Mouse (Mus musculus): Measurements from ENCODE around the gene Rrp9. TPM values are rescaled to one million over a fixed set of nuclear protein-coding genes. Genes with fewer than 3 reads are reported as not detected.
A peak's percentile ranks its signal among the peaks of the same experiment; 100 is the strongest.

Gene Rrp9
- polyA plus RNA-seq, 1 experiment from 2014 or later = 36.2 TPM

DNA sequence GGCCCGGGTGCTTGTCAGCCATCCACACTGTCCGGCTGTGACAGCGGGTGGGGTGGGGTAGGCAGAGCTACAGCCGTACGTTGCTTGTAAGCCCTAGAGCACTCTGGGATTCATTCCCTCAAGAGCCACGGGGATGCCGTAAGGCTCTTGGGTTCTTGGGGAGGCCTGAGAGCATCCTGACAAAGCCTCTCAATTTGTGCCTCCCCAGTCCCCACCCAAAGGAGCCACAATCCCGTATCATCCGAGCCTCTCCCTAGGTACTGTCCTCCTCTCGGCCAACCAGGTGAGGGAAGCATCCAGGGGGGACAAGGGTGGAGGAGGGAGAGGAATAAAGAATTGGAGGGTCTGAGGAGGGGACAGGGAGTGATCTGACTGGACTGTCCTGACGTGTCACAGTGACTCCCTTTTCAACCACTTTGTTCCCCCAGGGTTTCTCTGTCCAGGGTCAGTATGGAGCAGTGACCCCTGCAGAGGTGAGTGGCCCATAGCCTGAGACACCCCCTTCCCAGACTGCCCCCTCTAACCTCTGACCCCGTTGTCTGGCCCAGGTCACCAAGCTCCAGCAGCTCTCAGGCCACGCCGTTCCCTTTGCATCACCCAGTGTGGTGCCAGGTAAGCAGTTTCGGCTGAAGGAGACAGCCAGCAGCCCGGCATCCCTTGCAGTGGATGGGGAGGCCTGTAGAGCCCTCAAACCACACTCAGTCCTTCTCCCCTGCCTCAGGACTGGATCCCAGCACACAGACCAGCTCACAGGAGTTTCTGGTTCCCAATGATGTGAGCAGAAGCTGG, 13.9 kb upstream of the Rrp9 start:
- no peak for ATAC-seq (ENCODE audit: low read depth)
- Histone ChIP-seq H3K4me1 (ENCODE audit: control insufficient read depth, insufficient read depth, low read length) (peaks cover 36% of the 10 kb centered on the region), H3K27me3 (ENCODE audit: control insufficient read depth, insufficient read depth, low read length) (no peaks in the 10 kb centered on the region), H3K27ac (ENCODE audit: low read depth, low read length) (no peak overlapping the region), H3K4me3 (ENCODE audit: low read depth, low read length) (no peak overlapping the region), H3K9ac (replicated peaks; ENCODE audit: low read depth, low read length) (no peak overlapping the region), H3K9me3 (ENCODE audit: control insufficient read depth, low read length) (no peaks in the 10 kb centered on the region), H3K36me3 (ENCODE audit: control insufficient read depth, insufficient read depth, low read length) (peaks cover 41% of the 10 kb centered on the region), H3K4me2 (ENCODE audit: low read depth, low read length) (no peak overlapping the region)
- WGBS = 87% methylated on average over 16 of the region's 16 CpGs

- Histone ChIP-seq H3K27ac (ENCODE audit: low read depth, low read length) (no peak overlapping the region), H3K4me2 (ENCODE audit: low read depth, low read length) (no peak overlapping the region), H3K4me1 (ENCODE audit: control insufficient read depth, insufficient read depth, low read length) (peaks cover 30% of the 10 kb centered on the region), H3K36me3 (ENCODE audit: control insufficient read depth, insufficient read depth, low read length) (peaks cover 41% of the 10 kb centered on the region), H3K27me3 (ENCODE audit: control insufficient read depth, insufficient read depth, low read length) (no peaks in the 10 kb centered on the region), H3K9me3 (ENCODE audit: control insufficient read depth, low read length) (no peaks in the 10 kb centered on the region), H3K4me3 (ENCODE audit: low read depth, low read length) (no peak overlapping the region), H3K9ac (replicated peaks; ENCODE audit: low read depth, low read length) (no peak overlapping the region)
- 93% methylated on average over 12 of the region's 12 CpGs for WGBS
- ATAC-seq (ENCODE audit: low read depth) = no peak
Measured at GRCm38 (mm10) chr9:106462430-106462800, 13.3 kb upstream of the Rrp9 start.

GRCm38 (mm10) chr9:106463122-106464063, 12.4 kb upstream of the Rrp9 start:
- Histone ChIP-seq H3K36me3 (ENCODE audit: control insufficient read depth, insufficient read depth, low read length) (peaks cover 40% of the 10 kb centered on the region), H3K9me3 (ENCODE audit: control insufficient read depth, low read length) (no peaks in the 10 kb centered on the region), H3K4me3 (ENCODE audit: low read depth, low read length) (no peak overlapping the region), H3K9ac (replicated peaks; ENCODE audit: low read depth, low read length) (no peak overlapping the region), H3K27me3 (ENCODE audit: control insufficient read depth, insufficient read depth, low read length) (no peaks in the 10 kb centered on the region), H3K27ac (ENCODE audit: low read depth, low read length) (no peak overlapping the region), H3K4me2 (ENCODE audit: low read depth, low read length) (no peak overlapping the region), H3K4me1 (ENCODE audit: control insufficient read depth, insufficient read depth, low read length) (peaks cover 24% of the 10 kb centered on the region)
- ATAC-seq (ENCODE audit: low read depth) = no peak
- 78% methylated on average over 21 of the region's 21 CpGs for WGBS

GRCm38 (mm10) chr9:106464751-106465541, 10.8 kb upstream of the Rrp9 start:
- Histone ChIP-seq H3K36me3 (ENCODE audit: control insufficient read depth, insufficient read depth, low read length) (peaks cover 37% of the 10 kb centered on the region), H3K4me3 (ENCODE audit: low read depth, low read length) (peak overlapping the region; percentile 50), H3K9ac (replicated peaks; ENCODE audit: low read depth, low read length) (peak overlapping the region; percentile 77), H3K9me3 (ENCODE audit: control insufficient read depth, low read length) (no peaks in the 10 kb centered on the region), H3K4me2 (ENCODE audit: low read depth, low read length) (peak overlapping the region; percentile 97), H3K27me3 (ENCODE audit: control insufficient read depth, insufficient read depth, low read length) (no peaks in the 10 kb centered on the region), H3K27ac (ENCODE audit: low read depth, low read length) (peak overlapping the region; percentile 89), H3K4me1 (ENCODE audit: control insufficient read depth, insufficient read depth, low read length) (peaks cover 18% of the 10 kb centered on the region)
- under 1% methylated on average over 89 of the region's 99 CpGs for WGBS
- ATAC-seq (ENCODE audit: low read depth) = peak; percentile 76

DNA sequence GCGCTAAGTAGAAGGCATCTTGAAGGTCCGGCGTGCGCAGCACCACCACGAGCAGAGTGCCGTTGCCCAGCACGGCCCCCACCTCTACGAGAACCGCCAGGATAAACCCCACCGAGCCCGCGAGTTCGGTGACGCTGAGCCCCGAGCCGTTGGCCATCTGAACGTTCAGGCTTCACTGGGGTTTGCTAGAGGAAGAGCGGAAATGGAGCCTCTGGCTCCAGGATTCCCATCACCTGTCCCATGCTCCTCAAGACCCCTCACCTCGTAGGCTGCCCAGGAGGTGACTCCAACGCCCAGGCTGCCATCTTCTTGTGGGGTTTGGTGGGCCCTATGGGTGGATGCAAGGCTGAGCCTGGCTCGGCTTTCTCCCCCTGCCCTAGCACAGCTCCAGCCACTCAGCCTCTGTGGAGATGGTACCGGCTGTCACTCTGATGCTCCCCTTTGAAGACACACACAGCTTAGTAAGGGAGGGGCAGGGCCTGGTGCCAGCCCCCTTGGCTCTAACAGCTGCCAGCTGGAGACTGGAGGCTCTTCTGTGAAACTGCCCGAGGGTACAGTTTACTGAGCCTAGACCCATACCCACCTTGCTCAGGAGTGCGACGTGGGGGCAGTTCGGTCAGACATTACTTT, 10.1 kb upstream of the Rrp9 start, which contains the start of gene Gpr62:
Gene Gpr62 (minus strand): TSS at position 368 of the 630 bp plus-strand sequence.
- no peaks in the 10 kb centered on the region for H3K9me3 ChIP-seq (ENCODE audit: control insufficient read depth, low read length)
- H3K4me3 ChIP-seq (ENCODE audit: low read depth, low read length) = peak within 1 kb of the TSS; percentile 50
- H3K27ac ChIP-seq (ENCODE audit: low read depth, low read length) = peak within 1 kb of the TSS; percentile 89
- peaks cover 16% of the 10 kb centered on the region for H3K4me1 ChIP-seq (ENCODE audit: control insufficient read depth, insufficient read depth, low read length)
- peaks cover 34% of the 10 kb centered on the region for H3K36me3 ChIP-seq (ENCODE audit: control insufficient read depth, insufficient read depth, low read length)
- WGBS = 24% methylated on average over 26 of the region's 26 CpGs
- ATAC-seq (ENCODE audit: low read depth) = peak; percentile 28
- no peaks in the 10 kb centered on the region for H3K27me3 ChIP-seq (ENCODE audit: control insufficient read depth, insufficient read depth, low read length)
- peak within 1 kb of the TSS; percentile 97 for H3K4me2 ChIP-seq (ENCODE audit: low read depth, low read length)
- H3K9ac ChIP-seq (replicated peaks; ENCODE audit: low read depth, low read length) = peak within 1 kb of the TSS; percentile 77

DNA sequence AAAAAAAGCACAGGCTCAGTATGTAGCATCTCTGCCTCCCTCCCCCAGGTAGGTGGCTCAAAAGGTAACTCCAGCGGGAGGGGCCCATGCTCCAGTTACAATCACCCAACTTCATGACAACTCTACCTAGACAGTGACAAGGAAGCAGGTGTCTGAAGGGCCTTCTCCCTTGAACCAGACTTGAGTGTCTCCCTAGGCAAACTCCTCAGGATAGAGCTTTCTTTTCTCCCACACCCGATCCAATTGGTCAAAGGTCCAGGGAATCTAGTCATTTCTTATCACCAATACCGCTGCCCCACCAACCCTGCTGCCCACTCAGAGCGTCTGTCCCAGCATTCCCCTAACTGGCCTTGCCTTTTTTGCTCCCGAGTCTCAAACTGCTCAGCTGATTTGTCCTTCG, 9.0 kb upstream of the Rrp9 start:
- no peak overlapping the region for H3K4me2 ChIP-seq (ENCODE audit: low read depth, low read length)
- no peak overlapping the region for H3K9ac ChIP-seq (replicated peaks; ENCODE audit: low read depth, low read length)
- 92% methylated on average over 6 of the region's 6 CpGs for WGBS
- peaks cover 25% of the 10 kb centered on the region for H3K36me3 ChIP-seq (ENCODE audit: control insufficient read depth, insufficient read depth, low read length)
- no peaks in the 10 kb centered on the region for H3K27me3 ChIP-seq (ENCODE audit: control insufficient read depth, insufficient read depth, low read length)
- H3K27ac ChIP-seq (ENCODE audit: low read depth, low read length) = no peak overlapping the region
- ATAC-seq (ENCODE audit: low read depth) = no peak
- H3K4me3 ChIP-seq (ENCODE audit: low read depth, low read length) = no peak overlapping the region
- H3K4me1 ChIP-seq (ENCODE audit: control insufficient read depth, insufficient read depth, low read length) = peaks cover 16% of the 10 kb centered on the region
- H3K9me3 ChIP-seq (ENCODE audit: control insufficient read depth, low read length) = no peaks in the 10 kb centered on the region

- no peak overlapping the region for H3K4me2 ChIP-seq (ENCODE audit: low read depth, low read length)
- no peak overlapping the region for H3K9ac ChIP-seq (replicated peaks; ENCODE audit: low read depth, low read length)
- no peak for ATAC-seq (ENCODE audit: low read depth)
- 86% methylated on average over 7 of the region's 7 CpGs for WGBS
- H3K27me3 ChIP-seq (ENCODE audit: control insufficient read depth, insufficient read depth, low read length) = no peaks in the 10 kb centered on the region
- peaks cover 16% of the 10 kb centered on the region for H3K36me3 ChIP-seq (ENCODE audit: control insufficient read depth, insufficient read depth, low read length)
- H3K4me1 ChIP-seq (ENCODE audit: control insufficient read depth, insufficient read depth, low read length) = peaks cover 16% of the 10 kb centered on the region
- no peak overlapping the region for H3K27ac ChIP-seq (ENCODE audit: low read depth, low read length)
- H3K4me3 ChIP-seq (ENCODE audit: low read depth, low read length) = no peak overlapping the region
- H3K9me3 ChIP-seq (ENCODE audit: control insufficient read depth, low read length) = no peaks in the 10 kb centered on the region
Measured at GRCm38 (mm10) chr9:106467746-106468145, 8.0 kb upstream of the Rrp9 start.

- WGBS = 76% methylated on average over 6 of the region's 6 CpGs
Measured at GRCm38 (mm10) chr9:106469317-106469716, 6.4 kb upstream of the Rrp9 start.

More at GRCm38 (mm10) chr9:106469317-106469716, 6.4 kb upstream of the Rrp9 start:
- Histone ChIP-seq H3K4me2 (ENCODE audit: low read depth, low read length) (no peak overlapping the region), H3K27me3 (ENCODE audit: control insufficient read depth, insufficient read depth, low read length) (no peaks in the 10 kb centered on the region), H3K27ac (ENCODE audit: low read depth, low read length) (no peak overlapping the region), H3K36me3 (ENCODE audit: control insufficient read depth, insufficient read depth, low read length) (peaks cover 3% of the 10 kb centered on the region; the same call in 1 of the 2 replicates), H3K4me3 (ENCODE audit: low read depth, low read length) (no peak overlapping the region), H3K9ac (replicated peaks; ENCODE audit: low read depth, low read length) (no peak overlapping the region), H3K9me3 (ENCODE audit: control insufficient read depth, low read length) (no peaks in the 10 kb centered on the region), H3K4me1 (ENCODE audit: control insufficient read depth, insufficient read depth, low read length) (peaks cover 17% of the 10 kb centered on the region)
- no peak for ATAC-seq (ENCODE audit: low read depth)

Measured in neural tube, embryonic 14.5 days (tissue).